Mouse (Mus musculus) cerebellum, adult 2 months (tissue): ENCODE data around the gene Cd47.

Source experiments
- CTCF ChIP-seq: fragments of 200-500 bp; IDR thresholded peaks from 2 replicates; pipeline ENCODE4 v1.5.1; 2011; ENCODE audit warnings: low read depth, mild to moderate bottlenecking, control low read depth, low read length, moderate library complexity, borderline replicate concordance; ENCODE audit not compliant: insufficient read depth
- POLR2A ChIP-seq: fragments of 200-500 bp; IDR thresholded peaks from 2 replicates; pipeline ENCODE4 v1.6.1; 2011; ENCODE audit warnings: low read length, control low read depth, borderline replicate concordance; ENCODE audit not compliant: insufficient read depth

- no peak for TF ChIP-seq CTCF
- no peak for TF ChIP-seq POLR2A
Observed at GRCm38 (mm10) chr16:49792446-49792878, 7.9 kb upstream of the Cd47 start.
